Mouse (Mus musculus): ENCODE data around the gene Efna3.

- TF ChIP-seq CTCF (IDR thresholded peaks at IDR 0.05; ENCODE audit: borderline replicate concordance, extremely low read depth, insufficient read depth, insufficient read length) (no peak), POLR2A (IDR thresholded peaks at IDR 0.05; ENCODE audit: borderline replicate concordance, extremely low read depth, insufficient read depth, insufficient read length, poor library complexity, severe bottlenecking) (no peak)
These were observed 4.4 kb downstream of the Efna3 start for GRCm38 (mm10) chr3:89318316-89318715.
